Mouse (Mus musculus) thymus, adult 2 months (tissue): Measurements from ENCODE around the gene Sox6. TPM values are rescaled to one million over a fixed set of nuclear protein-coding genes. Genes with fewer than 3 reads are reported as not detected.

Source experiments
- DNase-seq: peaks from one replicate; pipeline ENCODE4 v3.0.0; 2021
- H3K27ac ChIP-seq: fragments of 200-500 bp; 2 replicates; pipeline ENCODE4 v1.5.1; 2012; ENCODE audit warnings: low read length, control low read depth; ENCODE audit not compliant: control insufficient read depth, insufficient read depth
- H3K27me3 ChIP-seq: fragments of 200-500 bp; 2 replicates; pipeline ENCODE4 v1.6.1; 2012; ENCODE audit warnings: mild to moderate bottlenecking, low read length, moderate library complexity, mixed read lengths; ENCODE audit not compliant: control insufficient read depth, insufficient read depth
- H3K36me3 ChIP-seq: fragments of 200-500 bp; 2 replicates; pipeline ENCODE4 v1.6.1; 2012; ENCODE audit warnings: mild to moderate bottlenecking, low read length, moderate library complexity; ENCODE audit not compliant: control insufficient read depth, insufficient read depth
- H3K4me1 ChIP-seq: fragments of 200-500 bp; replicated peaks from 2 replicates; pipeline ENCODE4 v1.6.1; 2012; ENCODE audit warnings: low read length; ENCODE audit not compliant: control insufficient read depth, insufficient read depth
- H3K4me3 ChIP-seq: fragments of 200-500 bp; 2 replicates; pipeline ENCODE4 v1.5.1; 2012; ENCODE audit warnings: mild to moderate bottlenecking, low read length, control low read depth, moderate library complexity; ENCODE audit not compliant: control insufficient read depth, insufficient read depth
- CTCF ChIP-seq: fragments of 200-500 bp; IDR thresholded peaks from 2 replicates; pipeline ENCODE4 v1.5.1; 2012; ENCODE audit warnings: mild to moderate bottlenecking, control low read depth, low read length, moderate library complexity, borderline replicate concordance; ENCODE audit not compliant: control insufficient read depth, poor library complexity, insufficient read depth; ENCODE audit errors: extremely low read depth
- POLR2A ChIP-seq: fragments of 200-500 bp; IDR thresholded peaks from 2 replicates; pipeline ENCODE4 v1.6.1; 2012; ENCODE audit warnings: mild to moderate bottlenecking, low read length, control low read depth, moderate library complexity; ENCODE audit not compliant: control insufficient read depth, poor library complexity, insufficient read depth; ENCODE audit errors: extremely low read depth
- WGBS: fragments of 180-500 bp; shearing (Covaris S2); methylation state at CpG from one replicate; pipeline ENCODE4 v1.1.7; 2018; 5-methylcytosine and 5-hydroxymethylcytosine counted together
- polyA plus RNA-seq: library from polyadenylated mRNA; depleted of rRNA; stranded (reverse); fragments of >200 nt; gene quantifications from 2 replicates; pipeline ENCODE4 v1.2.3, GENCODE M21; 2012

The Sox6 gene
- polyA plus RNA-seq, 1 experiment, result 2.1 TPM

DNA sequence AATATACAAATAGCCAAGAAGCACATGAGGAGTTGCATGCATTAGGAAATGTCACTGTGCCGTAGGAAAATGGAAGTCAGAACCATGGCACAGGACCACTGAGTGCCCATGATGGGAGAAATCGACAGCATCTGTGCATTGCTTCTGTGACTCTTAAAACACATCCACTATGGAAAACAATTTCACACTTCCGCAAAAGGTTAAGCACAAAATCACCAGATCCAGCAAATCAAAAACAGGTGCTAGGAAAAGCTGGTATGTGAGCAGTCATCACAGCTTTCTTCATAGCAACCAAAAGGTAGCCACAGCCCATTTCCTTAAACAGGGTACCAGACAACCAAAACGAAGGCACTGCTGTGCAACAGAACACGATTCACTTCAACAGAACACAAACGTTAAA, 52.9 kb downstream of the Sox6 start:
- no peak for DNase-seq
- Histone ChIP-seq H3K27me3 (no peaks in the 10 kb centered on the region), H3K27ac (no peak overlapping the region), H3K36me3 (no peaks in the 10 kb centered on the region), H3K4me1 (no peaks in the 10 kb centered on the region), H3K4me3 (no peak overlapping the region)
- WGBS, result 89% methylated on average over 6 of the region's 6 CpGs
- TF ChIP-seq POLR2A (no peak), CTCF (no peak)

- Histone ChIP-seq H3K27me3 (no peaks in the 10 kb centered on the region), H3K36me3 (no peaks in the 10 kb centered on the region), H3K27ac (no peak overlapping the region), H3K4me1 (no peaks in the 10 kb centered on the region), H3K4me3 (no peak overlapping the region)
- WGBS, result 96% methylated on average over 3 of the region's 3 CpGs
- DNase-seq, result no peak
- no peak for TF ChIP-seq POLR2A
Measured at GRCm38 (mm10) chr7:115984076-115984475, 54.5 kb downstream of the Sox6 start.

DNA sequence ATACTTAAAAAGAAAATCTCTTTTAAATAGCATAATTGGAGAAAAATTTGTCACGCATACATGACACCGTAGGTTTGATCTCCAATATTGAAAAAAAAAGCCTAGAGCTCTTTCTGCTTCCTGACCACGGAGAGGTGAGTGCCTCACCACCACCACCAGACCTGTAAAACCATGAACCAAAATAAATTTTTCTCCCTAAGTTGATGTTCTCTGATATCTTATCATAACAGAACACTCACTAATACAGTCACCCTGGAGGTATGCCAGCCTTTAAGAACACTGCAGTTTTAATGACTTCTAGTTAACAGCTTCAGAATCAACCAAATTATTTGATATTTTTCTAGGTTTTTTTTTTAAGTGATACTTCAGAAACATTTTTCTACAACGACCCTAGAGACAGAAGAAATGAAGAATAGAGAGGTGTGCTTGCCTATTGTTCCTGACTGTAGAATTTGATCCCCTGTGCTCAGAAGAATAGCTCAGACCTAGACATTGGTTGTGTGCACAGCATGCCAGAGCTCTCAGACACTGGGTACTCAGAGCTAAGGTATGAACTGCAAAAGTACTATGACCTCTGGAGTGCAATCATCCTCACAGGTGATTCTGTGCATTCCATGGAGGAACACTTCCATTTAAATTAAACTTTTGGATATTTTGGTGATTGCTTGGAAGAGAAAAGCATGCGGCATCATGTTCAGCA, 58.6 kb downstream of the Sox6 start:
- Histone ChIP-seq H3K4me1 (no peaks in the 10 kb centered on the region), H3K4me3 (no peak overlapping the region), H3K27me3 (no peaks in the 10 kb centered on the region), H3K36me3 (no peaks in the 10 kb centered on the region), H3K27ac (no peak overlapping the region)
- WGBS, result 85% methylated on average over 5 of the region's 5 CpGs
- no peak for DNase-seq
- TF ChIP-seq POLR2A (no peak), CTCF (no peak)

- no peak overlapping the region for H3K4me3 ChIP-seq
- no peaks in the 10 kb centered on the region for H3K4me1 ChIP-seq
- WGBS, result 91% methylated on average over 2 of the region's 2 CpGs
- H3K27ac ChIP-seq, result no peak overlapping the region
- TF ChIP-seq POLR2A (no peak), CTCF (no peak)
- no peak for DNase-seq
- no peaks in the 10 kb centered on the region for H3K36me3 ChIP-seq
- H3K27me3 ChIP-seq, result no peaks in the 10 kb centered on the region
Measured at GRCm38 (mm10) chr7:115974518-115974917, 64.1 kb downstream of the Sox6 start.

GRCm38 (mm10) chr7:115967186-115967585, 71.4 kb downstream of the Sox6 start:
- DNase-seq, result no peak
- 92% methylated on average over 4 of the region's 4 CpGs for WGBS
- Histone ChIP-seq H3K36me3 (no peaks in the 10 kb centered on the region), H3K27me3 (no peaks in the 10 kb centered on the region), H3K27ac (no peak overlapping the region), H3K4me3 (no peak overlapping the region), H3K4me1 (no peaks in the 10 kb centered on the region)
- no peak for TF ChIP-seq POLR2A

DNA sequence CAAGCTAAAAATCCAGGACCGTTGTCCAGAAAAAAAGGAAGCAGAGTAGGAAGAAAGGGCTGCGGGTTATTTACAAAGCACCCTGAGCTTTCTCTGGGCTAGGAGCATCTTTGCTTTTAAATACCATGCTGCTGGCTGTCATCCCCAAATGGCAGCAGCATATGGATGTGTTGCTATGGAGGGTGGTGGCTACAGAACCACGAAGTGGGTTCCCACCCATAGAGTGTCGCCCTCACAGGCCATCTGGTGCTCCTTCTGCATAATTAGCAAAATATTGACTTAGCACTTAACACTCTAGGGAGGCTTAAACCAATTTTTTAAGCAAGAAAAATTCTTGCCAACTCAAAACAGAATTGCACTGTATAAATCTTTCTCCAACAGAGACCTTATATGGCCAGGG, 72.4 kb downstream of the Sox6 start:
- no peaks in the 10 kb centered on the region for H3K27me3 ChIP-seq
- no peak for TF ChIP-seq CTCF
- TF ChIP-seq POLR2A, result no peak
- H3K27ac ChIP-seq, result no peak overlapping the region
- WGBS, result 65% methylated on average over 4 of the region's 4 CpGs
- H3K4me1 ChIP-seq, result no peaks in the 10 kb centered on the region
- no peaks in the 10 kb centered on the region for H3K36me3 ChIP-seq
- H3K4me3 ChIP-seq, result no peak overlapping the region
- no peak for DNase-seq

GRCm38 (mm10) chr7:115953046-115953445, 85.5 kb downstream of the Sox6 start:
- H3K4me3 ChIP-seq, result no peak overlapping the region
- WGBS, result 89% methylated on average over 3 of the region's 3 CpGs

More at GRCm38 (mm10) chr7:115953046-115953445, 85.5 kb downstream of the Sox6 start:
- no peak overlapping the region for H3K27ac ChIP-seq
- no peaks in the 10 kb centered on the region for H3K27me3 ChIP-seq
- TF ChIP-seq POLR2A (no peak), CTCF (no peak)
- no peaks in the 10 kb centered on the region for H3K36me3 ChIP-seq
- no peak for DNase-seq
- no peaks in the 10 kb centered on the region for H3K4me1 ChIP-seq
